Mouse (Mus musculus): ENCODE measurements at regions not wholly inside any gene's neighbourhood (a gene's known extent, or its start where the extent isn't known, plus 50 kb on each side); places are given as distances from the start of the nearest gene placed in this dataset.

DNA sequence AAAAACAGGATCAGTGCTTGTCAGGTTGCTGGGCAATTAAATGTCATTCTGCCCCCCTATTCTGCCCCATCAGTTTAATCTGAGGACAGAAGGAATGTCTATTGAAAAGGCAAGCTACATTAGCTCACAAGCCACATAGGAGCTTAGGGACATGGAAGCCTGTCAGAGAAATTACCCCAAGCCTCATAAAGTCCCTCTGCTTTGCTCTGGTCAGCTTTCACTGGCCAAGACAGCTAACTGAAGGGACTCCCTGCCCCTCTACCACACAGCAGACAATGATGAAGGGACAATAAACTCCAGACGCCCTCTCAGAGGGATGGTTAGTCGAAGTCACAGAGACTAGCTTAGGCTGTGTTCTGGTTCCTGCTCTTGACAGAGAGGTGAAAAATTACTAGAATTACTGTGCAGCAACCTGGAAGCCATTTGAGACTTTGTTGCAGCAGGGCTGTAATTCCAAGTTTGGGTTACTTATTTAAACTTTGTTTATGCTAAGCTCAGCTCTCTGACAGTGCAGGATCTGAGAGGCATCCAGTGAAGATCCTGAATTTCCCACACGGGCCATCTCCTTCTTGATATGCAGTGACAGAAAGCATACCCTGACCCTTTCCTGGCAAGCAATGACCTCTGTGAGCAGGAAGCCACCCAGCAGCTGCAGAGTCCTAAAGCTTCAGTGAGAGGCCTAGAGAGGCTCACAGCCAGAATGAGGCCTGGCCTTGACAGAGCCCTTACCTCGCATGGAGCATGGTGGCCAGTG lies 95.2 kb upstream of the Tmtc1 start:
- TF ChIP-seq CTCF (IDR thresholded peaks at IDR 0.05; ENCODE audit: insufficient read depth, low read depth, low read length) (no peak), POLR2A (IDR thresholded peaks at IDR 0.05; ENCODE audit: insufficient read depth, low read depth, low read length) (no peak)
- H3K4me1 ChIP-seq (ENCODE audit: control insufficient read depth, insufficient read depth, low read length): peaks cover 3% of the 10 kb centered on the region; the same call in 1 of the 2 replicates
- no peak overlapping the region for H3K27ac ChIP-seq (ENCODE audit: insufficient read depth, low read depth, low read length)
- H3K4me3 ChIP-seq (ENCODE audit: insufficient read depth, low read depth, low read length): no peak overlapping the region
- WGBS: 63% methylated on average over 4 of the region's 4 CpGs

DNA sequence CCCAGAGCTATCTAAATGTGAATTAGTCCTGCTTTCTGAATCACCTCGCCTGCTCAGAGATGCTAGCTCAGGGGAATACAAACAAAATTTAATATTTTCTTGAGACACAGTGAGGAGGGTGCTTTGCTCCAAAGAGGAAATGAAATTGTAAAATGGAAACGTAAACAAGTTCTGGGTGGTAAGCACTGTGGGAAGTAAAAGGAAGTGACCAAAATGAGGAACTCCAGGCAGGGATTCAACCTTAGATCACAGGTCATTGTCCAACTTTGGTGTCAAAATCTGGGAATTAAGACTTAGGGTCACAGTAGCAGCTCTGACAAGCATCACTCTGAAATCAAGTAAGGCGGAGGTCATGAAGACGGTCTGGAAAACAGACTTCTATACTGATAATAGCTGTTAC lies 90.2 kb upstream of the Tmtc1 start:
- Histone ChIP-seq H3K27ac (ENCODE audit: insufficient read depth, low read depth, low read length) (no peak overlapping the region), H3K4me1 (ENCODE audit: control insufficient read depth, insufficient read depth, low read length) (no peaks in the 10 kb centered on the region), H3K4me3 (ENCODE audit: insufficient read depth, low read depth, low read length) (no peak overlapping the region)
- TF ChIP-seq POLR2A (IDR thresholded peaks at IDR 0.05; ENCODE audit: insufficient read depth, low read depth, low read length) (no peak), CTCF (IDR thresholded peaks at IDR 0.05; ENCODE audit: insufficient read depth, low read depth, low read length) (no peak)
- 92% methylated on average over 4 of the region's 4 CpGs for WGBS

DNA sequence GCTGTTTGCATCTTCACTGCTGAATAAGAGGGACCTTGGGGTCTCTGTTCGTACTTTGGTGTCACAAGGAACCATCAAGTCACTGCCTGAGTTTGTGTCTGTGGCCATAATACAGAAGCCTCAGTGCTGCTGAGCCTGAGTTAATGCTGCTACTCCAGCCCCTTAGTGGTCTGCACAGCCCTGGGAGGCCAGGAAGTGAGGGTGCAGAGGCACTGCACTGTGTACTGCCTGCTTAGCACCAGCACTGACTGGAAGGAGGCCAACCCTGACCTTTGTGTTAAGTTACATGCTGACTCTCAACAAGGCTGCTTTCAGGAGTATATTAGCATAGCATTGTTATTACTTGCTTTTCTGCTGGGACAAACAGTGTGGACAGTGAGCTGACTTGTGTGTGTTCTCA lies 86.9 kb upstream of the Tmtc1 start:
- 82% methylated on average over 1 of the region's 1 CpGs for WGBS
- Histone ChIP-seq H3K4me3 (ENCODE audit: insufficient read depth, low read depth, low read length) (no peak overlapping the region), H3K27ac (ENCODE audit: insufficient read depth, low read depth, low read length) (no peak overlapping the region), H3K4me1 (ENCODE audit: control insufficient read depth, insufficient read depth, low read length) (no peaks in the 10 kb centered on the region)
- no peak for TF ChIP-seq POLR2A (IDR thresholded peaks at IDR 0.05; ENCODE audit: insufficient read depth, low read depth, low read length)
- TF ChIP-seq CTCF (IDR thresholded peaks at IDR 0.05; ENCODE audit: insufficient read depth, low read depth, low read length): no peak

DNA sequence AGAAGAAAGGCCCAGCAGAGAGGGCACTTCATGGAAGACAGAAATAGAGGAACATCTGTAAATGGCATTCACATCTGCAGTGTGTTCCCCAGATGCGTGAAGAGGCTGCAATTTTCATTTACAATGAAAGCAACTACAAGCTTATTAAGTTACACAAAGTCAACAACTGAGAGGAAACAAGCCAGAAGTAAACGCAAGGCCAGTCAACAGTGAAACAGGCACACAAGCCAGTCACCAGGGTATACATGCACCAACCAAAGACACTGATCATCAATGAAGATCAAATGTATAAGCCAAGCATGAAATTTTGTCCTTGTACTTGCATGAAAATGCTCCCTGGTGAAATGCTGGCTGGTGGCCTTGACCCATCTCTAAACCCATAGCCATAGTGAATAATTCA lies 84.4 kb upstream of the Tmtc1 start:
- 74% methylated on average over 2 of the region's 2 CpGs for WGBS
- no peak for TF ChIP-seq POLR2A (IDR thresholded peaks at IDR 0.05; ENCODE audit: insufficient read depth, low read depth, low read length)
- TF ChIP-seq CTCF (IDR thresholded peaks at IDR 0.05; ENCODE audit: insufficient read depth, low read depth, low read length): no peak
- H3K4me3 ChIP-seq (ENCODE audit: insufficient read depth, low read depth, low read length): no peak overlapping the region
- no peak overlapping the region for H3K27ac ChIP-seq (ENCODE audit: insufficient read depth, low read depth, low read length)
- no peaks in the 10 kb centered on the region for H3K4me1 ChIP-seq (ENCODE audit: control insufficient read depth, insufficient read depth, low read length)

DNA sequence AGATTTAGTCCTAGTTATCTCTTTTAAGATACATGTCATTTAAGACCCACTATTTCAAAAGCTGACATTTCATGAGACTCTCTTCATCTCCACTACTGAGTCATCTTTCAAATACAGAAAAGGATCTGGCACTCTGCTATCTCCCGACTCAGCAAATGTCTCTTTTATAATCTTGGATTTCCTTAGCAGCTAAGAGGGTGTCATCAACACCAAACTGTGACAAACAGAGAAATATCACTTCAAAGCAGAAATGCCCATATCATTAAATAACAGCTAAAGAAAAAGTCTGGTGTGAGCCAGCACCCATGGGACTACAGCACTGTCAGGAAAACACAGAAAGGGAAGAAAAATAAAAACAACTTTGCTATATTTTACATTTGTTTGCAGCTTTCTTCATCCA lies 78.7 kb upstream of the Tmtc1 start:
- Histone ChIP-seq H3K4me3 (ENCODE audit: insufficient read depth, low read depth, low read length) (no peak overlapping the region), H3K4me1 (ENCODE audit: control insufficient read depth, insufficient read depth, low read length) (no peaks in the 10 kb centered on the region), H3K27ac (ENCODE audit: insufficient read depth, low read depth, low read length) (no peak overlapping the region)
- TF ChIP-seq CTCF (IDR thresholded peaks at IDR 0.05; ENCODE audit: insufficient read depth, low read depth, low read length): no peak
- TF ChIP-seq POLR2A (IDR thresholded peaks at IDR 0.05; ENCODE audit: insufficient read depth, low read depth, low read length): no peak
- WGBS: 86% methylated on average over 1 of the region's 1 CpGs

DNA sequence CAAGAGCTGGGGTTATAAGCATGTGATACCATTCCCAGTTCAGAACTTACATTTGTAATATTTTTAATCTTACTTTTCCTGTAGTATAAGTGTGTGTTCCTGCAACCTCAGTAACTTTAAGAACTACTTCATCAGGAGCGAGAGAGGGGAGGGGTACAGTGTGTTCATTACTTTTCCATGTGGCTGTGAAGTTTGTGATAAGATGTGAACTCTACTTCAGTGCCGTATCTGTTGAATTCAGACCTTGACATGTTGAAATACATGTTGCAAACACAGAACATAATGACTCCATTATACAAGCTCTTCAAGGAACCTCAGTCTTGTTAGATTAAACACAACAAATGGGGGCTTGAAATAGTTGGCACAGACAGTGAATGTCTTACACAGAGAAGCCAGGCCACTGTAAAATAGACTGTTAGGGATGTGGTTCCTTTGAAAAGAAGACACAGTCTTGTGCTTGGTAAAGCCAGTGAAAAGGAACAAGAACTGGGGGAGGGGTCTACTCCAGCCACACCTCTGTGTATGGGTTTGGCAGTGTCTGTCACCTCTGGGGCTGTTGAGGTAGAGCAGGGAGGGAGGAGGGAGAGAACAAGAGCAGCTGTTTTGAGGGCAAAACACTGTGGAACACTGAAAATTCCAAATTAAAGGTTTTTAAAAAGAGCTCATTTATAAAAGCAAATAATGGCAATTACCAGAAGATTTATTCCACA lies 73.5 kb upstream of the Tmtc1 start:
- Histone ChIP-seq H3K4me3 (ENCODE audit: insufficient read depth, low read depth, low read length) (no peak overlapping the region), H3K4me1 (ENCODE audit: control insufficient read depth, insufficient read depth, low read length) (peaks cover 2% of the 10 kb centered on the region), H3K27ac (ENCODE audit: insufficient read depth, low read depth, low read length) (no peak overlapping the region)
- WGBS: 68% methylated on average over 2 of the region's 2 CpGs
- TF ChIP-seq POLR2A (IDR thresholded peaks at IDR 0.05; ENCODE audit: insufficient read depth, low read depth, low read length) (no peak), CTCF (IDR thresholded peaks at IDR 0.05; ENCODE audit: insufficient read depth, low read depth, low read length) (no peak)

DNA sequence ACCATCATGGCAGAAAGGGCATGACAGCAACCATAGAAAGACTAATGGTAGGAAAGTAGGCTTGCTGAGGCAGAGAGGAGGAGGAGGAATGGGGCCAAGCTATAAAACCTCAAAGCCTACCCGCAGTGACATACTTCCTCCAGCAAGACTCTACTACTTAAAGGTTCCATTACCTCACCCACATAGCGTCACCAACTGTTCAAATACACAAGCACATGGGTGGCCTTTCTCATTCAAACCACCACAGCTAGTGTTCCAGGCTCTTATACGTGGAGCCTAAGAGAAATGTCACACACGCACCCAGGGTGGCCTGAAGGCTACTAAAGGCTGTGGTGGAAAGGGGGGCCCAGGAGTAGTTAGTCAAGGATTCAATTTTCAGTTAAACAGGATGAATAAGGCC lies 72.5 kb upstream of the Tmtc1 start:
- peaks cover 2% of the 10 kb centered on the region for H3K4me1 ChIP-seq (ENCODE audit: control insufficient read depth, insufficient read depth, low read length)
- WGBS: 88% methylated on average over 4 of the region's 4 CpGs
- H3K4me3 ChIP-seq (ENCODE audit: insufficient read depth, low read depth, low read length): no peak overlapping the region
- TF ChIP-seq CTCF (IDR thresholded peaks at IDR 0.05; ENCODE audit: insufficient read depth, low read depth, low read length) (no peak), POLR2A (IDR thresholded peaks at IDR 0.05; ENCODE audit: insufficient read depth, low read depth, low read length) (no peak)
- H3K27ac ChIP-seq (ENCODE audit: insufficient read depth, low read depth, low read length): no peak overlapping the region

DNA sequence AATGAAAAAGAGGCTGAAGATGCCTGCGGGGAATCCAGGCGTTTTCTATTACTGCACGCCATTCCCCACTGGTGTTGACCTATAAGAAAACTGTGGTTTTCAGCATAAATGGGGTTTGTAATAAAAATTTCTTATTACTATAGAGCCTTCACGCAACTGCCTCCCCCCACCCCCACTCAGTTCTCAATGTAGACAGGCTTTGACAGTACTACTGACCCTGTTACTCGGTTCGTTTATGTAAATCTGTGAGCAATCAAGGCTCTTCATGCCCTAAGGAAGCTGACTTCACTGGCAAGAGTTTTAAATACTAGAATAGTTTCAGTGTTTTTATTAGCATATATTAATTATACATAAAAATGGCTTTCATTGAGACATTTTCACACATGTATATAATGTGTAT lies 70.9 kb upstream of the Tmtc1 start:
- TF ChIP-seq CTCF (IDR thresholded peaks at IDR 0.05; ENCODE audit: insufficient read depth, low read depth, low read length) (no peak), POLR2A (IDR thresholded peaks at IDR 0.05; ENCODE audit: insufficient read depth, low read depth, low read length) (no peak)
- H3K4me3 ChIP-seq (ENCODE audit: insufficient read depth, low read depth, low read length): no peak overlapping the region
- 78% methylated on average over 6 of the region's 6 CpGs for WGBS

DNA sequence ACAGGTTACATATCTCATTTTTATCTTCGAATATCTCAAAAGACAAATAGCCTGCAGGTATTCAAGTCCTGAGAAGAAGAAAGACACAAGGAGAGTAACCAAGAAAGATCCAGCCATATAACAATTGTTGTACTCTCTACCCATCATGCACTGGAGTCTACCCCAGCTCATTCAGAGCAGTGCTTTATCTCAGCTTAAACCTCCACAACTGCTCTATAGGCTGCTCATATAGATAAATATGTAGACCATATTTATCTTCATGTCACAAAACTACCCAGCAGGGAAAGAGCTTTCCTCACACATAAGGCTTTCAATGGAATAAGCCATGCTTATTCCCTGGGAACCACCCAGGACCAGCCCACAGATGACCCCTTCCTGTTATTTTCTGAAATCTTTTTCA lies 70.5 kb upstream of the Tmtc1 start:
- WGBS: 80% methylated on average over 1 of the region's 1 CpGs
- peaks cover 2% of the 10 kb centered on the region for H3K4me1 ChIP-seq (ENCODE audit: control insufficient read depth, insufficient read depth, low read length)
- TF ChIP-seq CTCF (IDR thresholded peaks at IDR 0.05; ENCODE audit: insufficient read depth, low read depth, low read length) (no peak), POLR2A (IDR thresholded peaks at IDR 0.05; ENCODE audit: insufficient read depth, low read depth, low read length) (no peak)
- H3K4me3 ChIP-seq (ENCODE audit: insufficient read depth, low read depth, low read length): no peak overlapping the region
- H3K27ac ChIP-seq (ENCODE audit: insufficient read depth, low read depth, low read length): no peak overlapping the region

More for the DNA sequence above, 70.9 kb upstream of the Tmtc1 start:
- peaks cover 2% of the 10 kb centered on the region for H3K4me1 ChIP-seq (ENCODE audit: control insufficient read depth, insufficient read depth, low read length)
- no peak overlapping the region for H3K27ac ChIP-seq (ENCODE audit: insufficient read depth, low read depth, low read length)

Data from olfactory bulb, adult 2 months (tissue).